In the genomic region with DNA sequence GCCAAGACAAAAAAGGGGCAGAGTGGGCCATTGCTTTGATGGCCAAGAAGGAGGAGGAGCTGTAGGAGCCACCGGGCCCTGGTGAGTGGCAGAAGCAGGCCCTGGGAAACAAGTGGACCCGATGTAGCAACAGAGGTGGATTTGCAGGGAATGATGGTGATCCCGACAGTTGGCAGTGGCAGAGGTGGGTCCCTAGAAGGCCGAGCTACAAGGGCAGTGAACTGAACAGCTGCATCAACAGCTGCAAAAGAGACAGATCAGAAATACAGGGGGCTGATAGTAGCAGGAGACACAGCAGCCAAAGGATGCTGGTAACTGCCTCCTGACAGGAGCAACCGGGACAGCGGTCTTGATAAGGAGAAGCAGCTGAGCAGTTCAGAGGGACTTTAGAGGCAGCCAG, we compare ENCODE assay signal across 13 mouse cellular contexts.
"Had no signal": no experiment of that assay in that cellular context is flagged by ENCODE, and none has a peak within 500 bp of the region (broad histone marks: within the 10 kb centered on the region; RNA-seq: fewer than 3 reads in every experiment).

No protein-coding gene starts in this region.

- DNase-seq: kidney, adult 11 months; kidney, adult 9 months; kidney, postnatal 36 days; layer of hippocampus, adult 9-11 months; lung, adult 18-20 months; right cerebral cortex, adult 18-20 months; thymus, postnatal 4 days had no signal

- H3K36me3 ChIP-seq: midbrain, embryonic 10.5 days; midbrain, embryonic 15.5 days; neural tube, embryonic 13.5 days had no signal

- H3K27me3 ChIP-seq: midbrain, embryonic 15.5 days; neural tube, embryonic 13.5 days had no signal

- H3K4me1 ChIP-seq: midbrain, embryonic 15.5 days; neural tube, embryonic 13.5 days had no signal

- H3K4me2 ChIP-seq: midbrain, embryonic 15.5 days; neural tube, embryonic 13.5 days had no signal

- H3K4me3 ChIP-seq: midbrain, embryonic 10.5 days; midbrain, embryonic 15.5 days; neural tube, embryonic 13.5 days had no signal

- H3K9me3 ChIP-seq: midbrain, embryonic 15.5 days had no signal

- H3K9ac ChIP-seq: liver, embryonic 14.5 days; midbrain, embryonic 15.5 days; neural tube, embryonic 13.5 days had no signal

- H3K27ac ChIP-seq: kidney, postnatal 0 days; liver, embryonic 14.5 days; midbrain, embryonic 10.5 days; midbrain, embryonic 15.5 days; neural tube, embryonic 13.5 days; stomach, postnatal 0 days had no signal

- ATAC-seq: midbrain, embryonic 15.5 days had no signal
